Mouse (Mus musculus) forebrain, embryonic 16.5 days (tissue): ENCODE data around the gene Tdp2. TPM values are rescaled to one million over a fixed set of nuclear protein-coding genes. Genes with fewer than 3 reads are reported as not detected.

ENCODE experiments used
- ATAC-seq: fragments of 200-750 bp; cut with Nextera tagmentation; 2 replicates; pipeline ENCODE4 v1.8.0; 2017; ENCODE audit warnings: mild to moderate bottlenecking, moderate library complexity
- H3K27ac ChIP-seq: fragments of 300-500 bp; sonication (generic); 2 replicates; pipeline ENCODE4 v1.5.1; 2014; ENCODE audit warnings: low read length, control low read depth
- H3K27me3 ChIP-seq: fragments of 300-500 bp; sonication (generic); replicated peaks from 2 replicates; pipeline ENCODE4 v1.6.1; 2014; ENCODE audit warnings: low read length; ENCODE audit not compliant: control insufficient read depth, insufficient read depth
- H3K36me3 ChIP-seq: fragments of 300-500 bp; sonication (generic); 2 replicates; pipeline ENCODE4 v1.6.1; 2014; ENCODE audit not compliant: control insufficient read depth, insufficient read depth
- H3K4me1 ChIP-seq: fragments of 300-500 bp; sonication (generic); replicated peaks from 2 replicates; pipeline ENCODE4 v1.6.1; 2014; ENCODE audit warnings: low read length; ENCODE audit not compliant: control insufficient read depth, insufficient read depth
- H3K4me2 ChIP-seq: fragments of 300-500 bp; sonication (generic); 2 replicates; pipeline ENCODE4 v1.6.1; 2014; ENCODE audit warnings: mild to moderate bottlenecking, low read length, control low read depth
- H3K4me3 ChIP-seq: fragments of 300-500 bp; sonication (generic); replicated peaks from 2 replicates; pipeline ENCODE4 v1.5.1; 2014; ENCODE audit warnings: mild to moderate bottlenecking, low read length, control low read depth
- H3K9ac ChIP-seq: fragments of 300-500 bp; sonication (generic); replicated peaks from 2 replicates; pipeline ENCODE4 v1.6.1; 2014; ENCODE audit warnings: low read depth, low read length, control low read depth
- H3K9me3 ChIP-seq: fragments of 300-500 bp; sonication (generic); 2 replicates; pipeline ENCODE4 v1.6.1; 2016; ENCODE audit warnings: low read length; ENCODE audit not compliant: control insufficient read depth
- WGBS: fragments of 180-500 bp; shearing (Covaris S2); extraction: QIAGEN DNeasy Blood & Tissue Kit; methylation state at CpG from one replicate; pipeline ENCODE4 v1.1.7; 2014; 5-methylcytosine and 5-hydroxymethylcytosine counted together
- polyA plus RNA-seq: library from polyadenylated mRNA; unstranded; fragments of >200 nt; fragmentation: Nextera tagmentation; extraction: Ambion mirVana; gene quantifications from 2 replicates; pipeline ENCODE4 v1.2.1, GENCODE M21; 2015

The Tdp2 gene
- polyA plus RNA-seq, 1 experiment from 2014 or later = 39.2 TPM

DNA sequence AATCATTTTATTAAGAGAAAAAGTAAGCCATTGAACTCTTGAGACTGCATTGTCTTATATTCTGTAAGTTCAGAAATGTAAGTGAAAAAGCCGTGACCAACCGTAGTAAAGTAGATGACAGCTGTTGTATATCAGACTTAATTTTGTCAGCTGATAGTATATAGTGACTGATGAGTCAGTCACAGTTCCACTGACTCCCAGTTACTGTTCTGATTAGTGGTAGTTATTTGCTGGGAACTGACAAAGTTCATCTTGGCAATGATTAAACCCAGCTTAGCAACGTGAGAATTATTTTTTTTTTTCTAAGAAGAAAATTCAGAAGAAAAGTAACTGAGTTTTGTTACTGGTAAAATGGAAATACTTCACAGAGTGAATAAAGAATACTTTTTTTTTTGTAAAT is 10.2 kb downstream of the Tdp2 start:
- H3K4me3 ChIP-seq = no peak overlapping the region
- no peaks in the 10 kb centered on the region; the same call in 1 of the 2 replicates for H3K36me3 ChIP-seq
- WGBS = 94% methylated on average over 3 of the region's 3 CpGs
- H3K9me3 ChIP-seq = no peaks in the 10 kb centered on the region
- peaks cover 5% of the 10 kb centered on the region for H3K4me1 ChIP-seq
- no peak overlapping the region for H3K27ac ChIP-seq
- H3K27me3 ChIP-seq = no peaks in the 10 kb centered on the region
- ATAC-seq = no peak
- H3K9ac ChIP-seq = no peak overlapping the region
- no peak overlapping the region for H3K4me2 ChIP-seq

- Histone ChIP-seq H3K4me1 (peaks cover 5% of the 10 kb centered on the region), H3K27ac (no peak within 1 kb of the TSS), H3K4me2 (peak within 1 kb of the TSS; percentile 71), H3K4me3 (peak within 1 kb of the TSS; percentile 56), H3K27me3 (no peaks in the 10 kb centered on the region), H3K9me3 (no peaks in the 10 kb centered on the region), H3K9ac (peak within 1 kb of the TSS; percentile 70), H3K36me3 (no peaks in the 10 kb centered on the region; the same call in 1 of the 2 replicates)
- ATAC-seq = peak; percentile 97
- 7% methylated on average over 40 of the region's 40 CpGs for WGBS
These were observed 13.8 kb downstream of the Tdp2 start, which contains the start of gene D130043K22Rik for GRCm38 (mm10) chr13:24844983-24845955. D130043K22Rik (plus strand) TSS chr13:24845135.

DNA sequence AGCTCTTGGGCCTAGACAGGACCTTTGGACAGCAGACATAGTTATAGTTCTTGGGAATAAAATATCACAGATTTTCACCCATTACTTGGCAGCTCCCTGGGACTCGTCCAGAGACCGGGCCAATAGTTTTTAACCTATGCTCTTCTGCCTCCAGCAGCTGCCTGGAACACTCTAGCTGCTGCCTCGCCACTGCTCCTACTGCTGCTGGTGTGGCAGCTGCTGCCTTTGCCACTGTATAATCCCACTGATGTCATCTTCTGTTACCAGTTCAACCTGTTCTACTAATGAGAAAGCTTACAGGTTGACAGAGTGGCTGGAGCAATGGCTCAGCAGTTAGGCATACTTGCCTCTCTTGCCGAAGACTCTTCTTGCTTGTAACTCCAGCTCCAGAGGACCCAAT is 17.8 kb downstream of the Tdp2 start:
- Histone ChIP-seq H3K36me3 (no peaks in the 10 kb centered on the region), H3K4me1 (peaks cover 5% of the 10 kb centered on the region), H3K9ac (no peak overlapping the region), H3K9me3 (no peaks in the 10 kb centered on the region), H3K27me3 (no peaks in the 10 kb centered on the region), H3K4me2 (no peak overlapping the region), H3K27ac (no peak overlapping the region), H3K4me3 (no peak overlapping the region)
- 82% methylated on average over 4 of the region's 4 CpGs for WGBS
- no peak for ATAC-seq

GRCm38 (mm10) chr13:24851989-24852388 is 20.5 kb downstream of the Tdp2 start:
- no peaks in the 10 kb centered on the region for H3K27me3 ChIP-seq
- ATAC-seq = no peak
- no peak overlapping the region for H3K4me3 ChIP-seq
- no peak overlapping the region for H3K27ac ChIP-seq
- WGBS = 85% methylated on average over 2 of the region's 2 CpGs
- no peaks in the 10 kb centered on the region for H3K36me3 ChIP-seq
- H3K9ac ChIP-seq = no peak overlapping the region
- no peak overlapping the region for H3K4me2 ChIP-seq
- H3K9me3 ChIP-seq = no peaks in the 10 kb centered on the region
- H3K4me1 ChIP-seq = no peaks in the 10 kb centered on the region

GRCm38 (mm10) chr13:24852570-24852969 is 21.1 kb downstream of the Tdp2 start:
- Histone ChIP-seq H3K4me3 (no peak overlapping the region), H3K4me2 (no peak overlapping the region), H3K4me1 (no peaks in the 10 kb centered on the region), H3K27ac (no peak overlapping the region), H3K27me3 (no peaks in the 10 kb centered on the region), H3K9ac (no peak overlapping the region), H3K36me3 (no peaks in the 10 kb centered on the region), H3K9me3 (no peaks in the 10 kb centered on the region)
- 89% methylated on average over 3 of the region's 3 CpGs for WGBS
- ATAC-seq = no peak

GRCm38 (mm10) chr13:24859115-24859514 is 27.6 kb downstream of the Tdp2 start:
- no peak overlapping the region for H3K27ac ChIP-seq
- H3K4me1 ChIP-seq = no peaks in the 10 kb centered on the region
- no peaks in the 10 kb centered on the region for H3K27me3 ChIP-seq
- no peaks in the 10 kb centered on the region for H3K9me3 ChIP-seq
- H3K4me3 ChIP-seq = no peak overlapping the region
- H3K4me2 ChIP-seq = no peak overlapping the region
- H3K36me3 ChIP-seq = no peaks in the 10 kb centered on the region
- ATAC-seq = no peak
- H3K9ac ChIP-seq = no peak overlapping the region

GRCm38 (mm10) chr13:24861084-24861483 is 29.6 kb downstream of the Tdp2 start:
- Histone ChIP-seq H3K4me1 (no peaks in the 10 kb centered on the region), H3K27ac (no peak overlapping the region), H3K9ac (no peak overlapping the region), H3K4me3 (no peak overlapping the region), H3K9me3 (no peaks in the 10 kb centered on the region), H3K36me3 (no peaks in the 10 kb centered on the region), H3K4me2 (no peak overlapping the region), H3K27me3 (no peaks in the 10 kb centered on the region)
- no peak for ATAC-seq
- WGBS = 84% methylated on average over 12 of the region's 12 CpGs

- Histone ChIP-seq H3K9me3 (no peaks in the 10 kb centered on the region), H3K36me3 (no peaks in the 10 kb centered on the region), H3K4me1 (no peaks in the 10 kb centered on the region), H3K27ac (no peak overlapping the region), H3K9ac (no peak overlapping the region), H3K27me3 (no peaks in the 10 kb centered on the region), H3K4me2 (no peak overlapping the region), H3K4me3 (no peak overlapping the region)
- WGBS = 74% methylated on average over 7 of the region's 7 CpGs
- ATAC-seq = no peak
These were observed 30.5 kb downstream of the Tdp2 start for GRCm38 (mm10) chr13:24862021-24862420.

GRCm38 (mm10) chr13:24862520-24862919 is 31.0 kb downstream of the Tdp2 start:
- H3K9me3 ChIP-seq = no peaks in the 10 kb centered on the region
- H3K4me2 ChIP-seq = no peak overlapping the region
- WGBS = 67% methylated on average over 7 of the region's 7 CpGs
- H3K27me3 ChIP-seq = no peaks in the 10 kb centered on the region
- no peaks in the 10 kb centered on the region for H3K4me1 ChIP-seq
- no peak overlapping the region for H3K9ac ChIP-seq
- H3K4me3 ChIP-seq = no peak overlapping the region
- H3K36me3 ChIP-seq = no peaks in the 10 kb centered on the region
- no peak overlapping the region for H3K27ac ChIP-seq
- ATAC-seq = no peak
